Mouse (Mus musculus): ENCODE results near the gene Nfkbib.

GRCm38 (mm10) chr7:28732341-28733142, 34.8 kb downstream of the Nfkbib start:
- TF ChIP-seq CTCF (IDR thresholded peaks at IDR 0.05; ENCODE audit: low read depth) (no peak), EP300 (optimal IDR thresholded peaks at IDR 0.05) (no peak)

All from stomach, postnatal 0 days (tissue).